Mouse (Mus musculus): ENCODE data around the gene Pycr2. TPM values are rescaled to one million over a fixed set of nuclear protein-coding genes. Genes with fewer than 3 reads are reported as not detected.

Gene Pycr2
- total RNA-seq, 1 experiment from 2014 or later = 14.3 TPM

DNA sequence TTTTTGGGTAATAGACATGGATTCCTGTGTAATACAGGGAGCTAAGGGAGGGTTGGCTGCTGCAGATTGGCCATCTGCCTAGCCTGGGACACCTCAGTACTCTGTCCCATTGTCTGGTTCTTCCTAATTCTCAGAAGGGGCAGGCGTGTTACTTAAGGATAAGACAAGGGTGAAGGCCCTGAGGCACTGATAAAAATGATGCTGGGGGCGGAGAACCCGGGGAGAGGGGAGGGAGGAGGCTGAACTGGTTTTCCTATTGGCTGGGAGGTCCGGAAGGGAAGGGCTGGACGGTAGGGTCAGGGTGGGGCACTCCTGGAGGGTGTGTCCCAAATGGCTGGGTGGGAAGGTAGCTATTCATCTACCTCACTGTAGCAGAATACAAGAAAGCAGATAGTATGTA is 1.2 kb upstream of the Pycr2 start:
- no peak for ATAC-seq (replicated peaks; ENCODE audit: insufficient number of reproducible peaks, low FRiP score, low TSS enrichment, poor library complexity, severe bottlenecking)

DNA sequence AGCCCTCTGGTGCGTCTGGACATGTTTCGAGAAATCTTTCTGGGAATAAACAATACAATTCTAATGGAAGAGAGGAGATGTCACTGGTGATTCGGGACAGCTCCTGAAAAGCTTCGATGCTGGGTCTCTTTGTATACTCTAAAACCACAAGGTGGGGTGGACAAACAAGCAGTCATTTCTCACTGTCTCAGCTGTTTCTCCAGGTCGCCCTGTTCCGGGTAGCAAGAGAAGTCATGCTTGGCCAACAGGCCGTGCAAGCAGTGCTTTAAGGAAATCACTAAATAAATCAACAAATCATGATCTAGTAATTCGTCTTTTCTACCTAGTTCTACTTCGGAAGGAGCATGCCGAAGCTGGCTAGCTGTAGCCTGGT is 441 bp upstream of the Pycr2 start:
- ATAC-seq (replicated peaks; ENCODE audit: insufficient number of reproducible peaks, low FRiP score, low TSS enrichment, poor library complexity, severe bottlenecking) = no peak

DNA sequence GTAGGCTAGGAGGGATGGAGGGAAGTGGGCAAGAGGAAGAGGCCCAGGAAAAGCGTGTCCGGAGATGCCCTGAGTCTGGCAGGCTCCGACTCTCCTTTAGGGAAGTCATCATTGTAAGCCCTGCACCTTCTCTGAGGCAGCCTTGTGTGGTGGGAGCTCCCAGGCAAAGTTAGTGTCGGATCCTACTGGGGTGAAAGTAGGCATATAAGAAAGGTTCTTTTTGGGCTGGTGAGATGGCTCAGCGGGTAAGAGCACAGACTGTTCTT is 655 bp downstream of the Pycr2 start:
- ATAC-seq (replicated peaks; ENCODE audit: insufficient number of reproducible peaks, low FRiP score, low TSS enrichment, poor library complexity, severe bottlenecking) = peak; percentile 34

DNA sequence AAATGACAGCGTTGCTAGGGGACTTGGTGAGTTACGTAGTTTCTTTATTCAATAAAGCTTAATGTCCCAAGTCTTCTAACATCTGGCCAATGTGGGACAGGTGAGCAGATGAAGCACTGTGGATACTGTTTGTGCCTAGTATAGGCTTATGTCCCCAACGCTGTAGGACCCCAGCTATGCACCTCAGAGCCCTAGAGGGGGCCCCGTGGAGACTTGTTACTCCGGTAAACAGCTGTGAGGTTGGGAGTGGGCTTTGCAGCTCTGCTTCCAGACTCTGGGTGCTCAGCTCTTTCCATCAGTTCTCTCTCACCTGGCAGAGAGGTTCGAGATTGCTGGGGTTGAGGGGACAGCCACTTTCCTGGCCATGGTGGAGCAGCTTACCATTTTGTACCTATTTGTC is 1.2 kb downstream of the Pycr2 start:
- ATAC-seq (replicated peaks; ENCODE audit: insufficient number of reproducible peaks, low FRiP score, low TSS enrichment, poor library complexity, severe bottlenecking) = no peak

DNA sequence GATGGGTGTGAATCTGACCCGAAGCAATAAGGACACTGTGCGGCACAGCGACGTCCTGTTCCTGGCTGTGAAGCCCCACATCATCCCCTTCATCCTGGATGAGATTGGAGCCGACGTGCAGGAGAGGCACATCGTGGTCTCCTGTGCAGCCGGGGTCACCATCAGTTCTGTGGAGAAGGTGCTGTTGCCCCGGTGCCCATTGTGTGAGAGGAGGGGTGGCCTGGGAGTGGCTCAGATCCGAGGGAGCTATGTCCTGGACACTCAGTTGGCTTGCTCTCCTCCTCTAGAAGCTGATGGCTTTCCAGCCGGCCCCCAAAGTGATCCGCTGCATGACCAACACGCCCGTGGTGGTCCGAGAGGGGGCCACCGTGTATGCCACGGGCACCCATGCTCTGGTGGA is 1.8 kb downstream of the Pycr2 start:
- ATAC-seq (replicated peaks; ENCODE audit: insufficient number of reproducible peaks, low FRiP score, low TSS enrichment, poor library complexity, severe bottlenecking) = no peak

DNA sequence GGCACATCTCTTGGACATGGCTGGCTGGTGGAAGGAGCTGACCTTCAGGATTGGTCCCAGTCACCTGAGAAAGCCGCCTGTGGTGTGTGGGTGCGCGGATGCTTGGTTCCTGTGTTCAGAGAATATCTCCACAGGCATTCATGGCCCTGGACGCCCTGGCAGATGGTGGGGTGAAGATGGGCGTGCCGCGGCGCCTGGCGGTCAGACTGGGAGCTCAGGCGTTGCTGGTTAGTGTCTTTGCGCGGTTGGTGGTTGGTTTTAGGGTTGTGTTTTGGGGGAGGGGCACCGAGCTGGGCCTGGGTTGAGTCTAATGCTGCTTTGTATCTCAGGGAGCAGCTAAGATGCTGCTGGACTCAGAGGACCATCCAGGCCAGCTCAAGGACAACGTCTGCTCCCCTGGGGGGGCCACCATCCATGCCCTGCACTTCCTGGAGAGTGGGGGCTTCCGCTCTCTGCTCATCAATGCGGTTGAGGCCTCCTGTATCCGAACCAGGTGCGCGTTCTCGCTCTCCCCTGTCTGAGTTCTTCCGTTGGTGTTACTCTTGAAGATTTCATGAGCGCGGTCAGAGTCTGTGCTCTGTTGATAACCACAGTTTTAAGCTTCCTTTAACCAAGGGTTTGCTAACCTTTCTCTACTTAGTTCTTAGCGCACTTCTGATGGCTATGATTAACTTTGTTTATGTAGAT is 2.5 kb downstream of the Pycr2 start:
- no peak for ATAC-seq (replicated peaks; ENCODE audit: insufficient number of reproducible peaks, low FRiP score, low TSS enrichment, poor library complexity, severe bottlenecking)

- ATAC-seq (replicated peaks; ENCODE audit: insufficient number of reproducible peaks, low FRiP score, low TSS enrichment, poor library complexity, severe bottlenecking) = no peak
These were observed 7.0 kb downstream of the Pycr2 start for GRCm38 (mm10) chr1:180911138-180911537.

GRCm38 (mm10) chr1:180911653-180912287 is 7.7 kb downstream of the Pycr2 start:
- no peak; the same call in 1 of the 2 replicates for ATAC-seq (replicated peaks; ENCODE audit: insufficient number of reproducible peaks, low FRiP score, low TSS enrichment, poor library complexity, severe bottlenecking)

GRCm38 (mm10) chr1:180912792-180913191 is 8.7 kb downstream of the Pycr2 start:
- ATAC-seq (replicated peaks; ENCODE audit: insufficient number of reproducible peaks, low FRiP score, low TSS enrichment, poor library complexity, severe bottlenecking) = no peak

- ATAC-seq (replicated peaks; ENCODE audit: insufficient number of reproducible peaks, low FRiP score, low TSS enrichment, poor library complexity, severe bottlenecking) = no peak
These were observed 9.7 kb downstream of the Pycr2 start for GRCm38 (mm10) chr1:180913797-180914196.

DNA sequence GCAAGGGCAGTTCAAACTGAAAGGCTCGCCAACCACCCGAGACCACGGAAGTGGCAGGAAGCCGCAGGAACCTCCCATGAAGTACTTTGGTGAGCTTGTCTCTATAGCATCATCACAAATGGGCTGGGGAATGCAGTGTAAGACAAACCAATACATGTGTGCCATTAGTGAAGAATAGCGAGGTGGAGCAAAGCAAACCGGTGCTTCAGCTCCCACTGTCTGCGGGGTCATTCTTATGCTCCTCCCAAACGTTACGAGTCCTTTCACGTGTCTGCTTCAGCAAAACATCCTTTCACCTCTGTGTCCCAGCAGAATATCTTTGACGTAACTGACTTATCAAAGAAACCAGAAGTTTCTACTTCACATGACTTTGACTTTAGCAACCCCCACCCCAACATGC is 12.3 kb downstream of the Pycr2 start:
- no peak for ATAC-seq (replicated peaks; ENCODE audit: insufficient number of reproducible peaks, low FRiP score, low TSS enrichment, poor library complexity, severe bottlenecking)

- no peak for ATAC-seq (replicated peaks; ENCODE audit: insufficient number of reproducible peaks, low FRiP score, low TSS enrichment, poor library complexity, severe bottlenecking)
These were observed 13.0 kb downstream of the Pycr2 start for GRCm38 (mm10) chr1:180917053-180917452.

GRCm38 (mm10) chr1:180919686-180920085 is 15.6 kb downstream of the Pycr2 start:
- no peak for ATAC-seq (replicated peaks; ENCODE audit: insufficient number of reproducible peaks, low FRiP score, low TSS enrichment, poor library complexity, severe bottlenecking)

- peak; percentile 89 for ATAC-seq (replicated peaks; ENCODE audit: insufficient number of reproducible peaks, low FRiP score, low TSS enrichment, poor library complexity, severe bottlenecking)
These were observed 18.4 kb downstream of the Pycr2 start for GRCm38 (mm10) chr1:180922273-180923048.

DNA sequence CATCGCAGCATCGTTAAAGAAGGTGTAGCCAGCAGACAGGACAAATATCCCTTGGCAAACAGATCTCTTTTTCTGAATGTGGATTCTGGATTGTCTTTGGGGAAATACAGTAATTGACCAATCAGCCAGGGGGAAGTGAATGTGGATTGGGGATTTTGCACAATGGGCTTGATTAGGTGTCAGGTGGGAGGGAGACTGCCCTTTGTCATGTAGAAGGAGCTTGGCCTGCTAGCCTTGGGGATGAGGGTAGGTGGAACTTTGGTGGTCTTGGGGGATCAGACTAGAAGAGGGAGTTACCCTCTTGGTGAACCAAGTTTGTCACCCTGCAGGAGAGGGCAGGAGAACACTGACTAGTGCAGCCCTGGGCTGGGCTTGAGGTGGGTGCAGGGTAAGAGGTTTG is 20.6 kb downstream of the Pycr2 start:
- ATAC-seq (replicated peaks; ENCODE audit: insufficient number of reproducible peaks, low FRiP score, low TSS enrichment, poor library complexity, severe bottlenecking) = no peak

DNA sequence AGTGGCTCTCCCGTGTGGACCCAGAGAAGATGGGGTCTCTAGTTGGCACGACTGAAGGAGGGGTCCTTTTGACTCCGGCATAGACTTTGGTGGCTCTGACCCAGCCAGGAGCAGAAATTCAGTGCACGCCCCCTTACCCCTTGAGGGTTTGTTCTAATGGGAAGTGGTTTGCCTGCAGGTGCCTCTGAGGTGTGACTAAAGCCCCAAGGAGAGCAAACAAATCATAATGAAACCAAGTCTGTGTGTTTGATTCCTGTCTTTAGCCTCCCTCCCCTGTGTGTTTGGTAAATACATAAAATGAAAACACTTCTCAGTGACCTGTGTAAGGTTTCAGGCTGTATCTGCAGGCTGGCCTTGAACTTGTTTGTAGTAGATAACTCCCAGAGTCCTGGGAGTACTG is 22.2 kb downstream of the Pycr2 start:
- no peak for ATAC-seq (replicated peaks; ENCODE audit: insufficient number of reproducible peaks, low FRiP score, low TSS enrichment, poor library complexity, severe bottlenecking)

DNA sequence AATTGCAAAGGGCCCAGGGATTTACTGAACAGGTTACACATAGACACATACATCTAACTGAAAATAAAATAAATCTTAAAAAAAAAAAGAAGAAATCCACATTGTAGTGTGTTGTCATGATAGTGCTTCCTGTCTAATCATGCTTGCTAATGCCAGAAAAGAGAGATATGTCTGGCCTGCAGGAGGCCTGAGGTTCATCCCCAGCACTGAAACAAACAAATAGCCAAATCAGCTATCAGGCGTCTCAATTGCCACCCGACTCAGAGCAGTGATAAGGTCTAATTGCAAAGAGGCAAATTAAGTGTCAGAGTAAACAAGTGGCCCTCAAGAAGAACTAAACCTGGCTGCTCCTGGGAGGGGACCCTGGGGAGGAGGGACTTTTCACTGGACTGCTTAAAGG is 25.5 kb downstream of the Pycr2 start:
- no peak for ATAC-seq (replicated peaks; ENCODE audit: insufficient number of reproducible peaks, low FRiP score, low TSS enrichment, poor library complexity, severe bottlenecking)

DNA sequence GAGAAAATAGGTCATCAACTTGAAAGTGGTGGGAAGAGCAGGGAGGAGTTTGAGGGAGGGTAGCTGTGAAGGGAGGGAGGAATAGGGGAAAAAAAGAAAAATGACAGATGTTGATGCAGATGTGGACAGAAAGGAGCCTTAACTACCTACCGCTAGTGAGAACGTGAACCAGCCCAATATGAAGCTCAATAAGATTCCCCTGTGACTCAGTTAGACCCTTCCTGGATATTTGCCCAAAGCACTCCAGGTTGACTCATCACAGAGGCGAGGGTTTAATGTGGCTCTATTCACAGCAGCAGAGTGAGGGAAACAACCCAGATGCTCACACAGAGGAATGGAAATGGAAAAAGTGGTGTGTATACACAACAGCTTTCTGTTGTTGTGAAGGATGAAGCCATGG is 27.0 kb downstream of the Pycr2 start:
- ATAC-seq (replicated peaks; ENCODE audit: insufficient number of reproducible peaks, low FRiP score, low TSS enrichment, poor library complexity, severe bottlenecking) = no peak

DNA sequence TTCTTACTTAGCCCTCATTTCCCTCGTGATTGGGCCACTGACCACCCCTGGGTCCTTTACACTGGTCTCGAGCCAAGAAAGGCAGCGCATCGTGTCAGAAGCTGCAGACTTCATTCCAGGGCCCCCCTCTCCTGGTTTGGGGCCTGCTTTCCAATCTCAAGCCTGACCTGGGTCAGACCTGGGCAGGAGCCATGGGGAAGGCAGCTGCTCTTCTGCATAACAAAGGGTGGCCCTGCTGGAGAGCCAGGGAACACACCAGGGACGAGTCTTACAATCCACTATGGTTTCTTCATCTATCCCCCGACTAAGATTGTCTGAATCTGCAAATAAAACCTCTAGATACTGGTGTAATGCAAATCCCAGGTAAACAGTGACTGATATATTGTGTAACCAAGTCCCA is 29.6 kb downstream of the Pycr2 start:
- no peak for ATAC-seq (replicated peaks; ENCODE audit: insufficient number of reproducible peaks, low FRiP score, low TSS enrichment, poor library complexity, severe bottlenecking)
